Mouse (Mus musculus): ENCODE measurements at regions not wholly inside any gene's neighbourhood (a gene's known extent, or its start where the extent isn't known, plus 50 kb on each side); places are given as distances from the start of the nearest gene placed in this dataset.

DNA sequence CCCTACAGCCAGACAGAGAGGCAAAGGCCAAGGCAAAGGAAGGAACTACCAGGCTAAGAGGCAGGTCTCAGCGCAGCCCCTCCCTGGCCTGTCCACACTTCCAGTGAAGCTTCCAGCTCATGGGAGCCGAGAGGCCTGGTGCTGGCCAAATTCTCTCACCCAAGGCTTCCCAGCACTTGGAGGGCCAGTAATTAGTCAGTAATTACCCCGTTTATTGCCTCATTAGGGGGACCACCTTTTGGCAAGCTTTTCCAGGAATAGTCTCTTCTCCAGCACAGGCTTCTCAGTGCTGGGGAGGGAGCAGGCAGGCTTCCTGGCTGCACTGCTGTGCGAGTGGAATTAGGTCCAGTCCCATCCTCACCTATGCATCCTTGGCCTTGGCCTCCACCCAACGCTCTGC lies 252.8 kb upstream of the Nxpe4 start:
- Histone ChIP-seq H3K4me2 (ENCODE audit: low read depth) (no peak overlapping the region), H3K27me3 (ENCODE audit: insufficient read depth, low read length) (no peaks in the 10 kb centered on the region), H3K4me1 (ENCODE audit: insufficient read depth) (peaks cover 32% of the 10 kb centered on the region), H3K9ac (no peak overlapping the region), H3K27ac (ENCODE audit: low read depth, low read length) (no peak overlapping the region), H3K36me3 (ENCODE audit: insufficient read depth) (no peaks in the 10 kb centered on the region), H3K4me3 (ENCODE audit: low read depth, low read length) (no peak overlapping the region), H3K9me3 (ENCODE audit: low read length) (no peaks in the 10 kb centered on the region)
- DNase-seq: no peak
- ATAC-seq: no peak
- no peak for TF ChIP-seq CTCF (IDR thresholded peaks at IDR 0.05; ENCODE audit: low read depth)
- 43% methylated on average over 5 of the region's 5 CpGs for WGBS

DNA sequence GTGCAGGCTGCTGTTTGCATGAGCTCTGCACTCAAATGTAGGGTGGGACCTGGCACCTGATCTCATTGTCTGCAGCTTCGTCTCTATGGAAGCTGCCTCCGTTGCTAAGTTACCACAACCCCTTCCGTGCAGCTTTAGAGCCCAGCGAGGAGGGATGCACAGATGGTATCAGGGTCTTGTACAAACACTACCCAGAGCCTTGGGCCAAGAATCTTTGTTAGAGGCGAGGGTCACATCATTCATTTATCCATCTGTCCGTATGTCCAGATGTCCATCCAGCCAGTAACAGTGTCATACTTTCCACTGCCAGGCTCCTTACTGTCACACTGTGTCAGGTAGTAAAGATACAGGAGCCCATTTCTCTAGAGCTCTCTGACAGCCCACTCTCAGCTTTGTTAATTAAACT lies 251.3 kb upstream of the Nxpe4 start:
- peaks cover 23% of the 10 kb centered on the region for H3K4me1 ChIP-seq (ENCODE audit: insufficient read depth)
- TF ChIP-seq CTCF (IDR thresholded peaks at IDR 0.05; ENCODE audit: low read depth): no peak
- H3K36me3 ChIP-seq (ENCODE audit: insufficient read depth): no peaks in the 10 kb centered on the region
- no peaks in the 10 kb centered on the region for H3K27me3 ChIP-seq (ENCODE audit: insufficient read depth, low read length)
- ATAC-seq (peak; percentile 98), DNase-seq (peak; percentile 87)
- H3K4me3 ChIP-seq (ENCODE audit: low read depth, low read length): no peak overlapping the region
- H3K9ac ChIP-seq: 0 out of 2 replicates have a peak overlapping the region, but pooled peaks have one; percentile 25
- peak overlapping the region; percentile 10; the same call in 1 of the 2 replicates for H3K4me2 ChIP-seq (ENCODE audit: low read depth)
- peak overlapping the region; percentile 87 for H3K27ac ChIP-seq (ENCODE audit: low read depth, low read length)
- H3K9me3 ChIP-seq (ENCODE audit: low read length): no peaks in the 10 kb centered on the region
- 8% methylated on average over 6 of the region's 6 CpGs for WGBS

- peaks cover 23% of the 10 kb centered on the region for H3K4me1 ChIP-seq (ENCODE audit: insufficient read depth)
Measured at GRCm38 (mm10) chr9:47912823-47913222, 249.0 kb upstream of the Nxpe4 start.

DNA sequence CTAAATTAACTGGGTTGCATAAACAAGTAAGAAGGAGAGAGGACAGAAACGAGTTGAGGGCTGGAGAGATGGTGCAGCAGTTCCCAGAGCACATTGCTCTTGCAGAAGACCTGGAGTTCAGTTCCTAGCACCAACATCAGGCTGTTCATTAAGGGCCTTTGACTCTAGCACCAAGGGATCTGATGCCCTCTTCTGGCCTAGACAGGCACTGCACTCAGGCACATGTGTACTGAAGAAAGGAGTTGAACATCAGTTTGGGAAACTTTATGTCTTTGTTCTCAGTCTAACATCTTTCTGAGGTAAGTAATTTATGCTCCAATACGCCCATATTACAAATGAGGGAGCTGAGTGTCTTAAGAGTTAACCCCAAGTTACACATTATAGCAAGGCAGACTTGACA lies 226.5 kb upstream of the Nxpe4 start:
- no peak overlapping the region for H3K4me3 ChIP-seq (ENCODE audit: low read depth, low read length)
- H3K9ac ChIP-seq: no peak overlapping the region
- H3K27me3 ChIP-seq (ENCODE audit: insufficient read depth, low read length): no peaks in the 10 kb centered on the region
- H3K27ac ChIP-seq (ENCODE audit: low read depth, low read length): no peak overlapping the region
- no peaks in the 10 kb centered on the region for H3K36me3 ChIP-seq (ENCODE audit: insufficient read depth)
- no peak overlapping the region for H3K4me2 ChIP-seq (ENCODE audit: low read depth)
- peak; percentile 56 for TF ChIP-seq CTCF (IDR thresholded peaks at IDR 0.05; ENCODE audit: low read depth)
- peaks cover 4% of the 10 kb centered on the region; the same call in 1 of the 2 replicates for H3K4me1 ChIP-seq (ENCODE audit: insufficient read depth)
- no peaks in the 10 kb centered on the region for H3K9me3 ChIP-seq (ENCODE audit: low read length)
- ATAC-seq (no peak), DNase-seq (no peak)
- 89% methylated on average over 2 of the region's 2 CpGs for WGBS

More at GRCm38 (mm10) chr9:47912823-47913222, 249.0 kb upstream of the Nxpe4 start:
- no peak for TF ChIP-seq CTCF (IDR thresholded peaks at IDR 0.05; ENCODE audit: low read depth)
- no peaks in the 10 kb centered on the region for H3K9me3 ChIP-seq (ENCODE audit: low read length)
- no peak overlapping the region for H3K4me2 ChIP-seq (ENCODE audit: low read depth)
- no peak overlapping the region for H3K4me3 ChIP-seq (ENCODE audit: low read depth, low read length)
- no peak for ATAC-seq
- no peak overlapping the region for H3K9ac ChIP-seq
- H3K27ac ChIP-seq (ENCODE audit: low read depth, low read length): no peak overlapping the region
- 85% methylated on average over 5 of the region's 5 CpGs for whole genome bisulfite sequencing
- H3K27me3 ChIP-seq (ENCODE audit: insufficient read depth, low read length): no peaks in the 10 kb centered on the region
- no peak for DNase-seq
- H3K36me3 ChIP-seq (ENCODE audit: insufficient read depth): no peaks in the 10 kb centered on the region

GRCm38 (mm10) chr9:47935957-47936457 lies 225.8 kb upstream of the Nxpe4 start:
- 43% methylated on average over 7 of the region's 7 CpGs for WGBS
- Histone ChIP-seq H3K36me3 (ENCODE audit: insufficient read depth) (no peaks in the 10 kb centered on the region), H3K4me1 (ENCODE audit: insufficient read depth) (peaks cover 4% of the 10 kb centered on the region; the same call in 1 of the 2 replicates), H3K4me2 (ENCODE audit: low read depth) (no peak overlapping the region), H3K9ac (no peak overlapping the region), H3K27ac (ENCODE audit: low read depth, low read length) (no peak overlapping the region), H3K9me3 (ENCODE audit: low read length) (no peaks in the 10 kb centered on the region), H3K27me3 (ENCODE audit: insufficient read depth, low read length) (no peaks in the 10 kb centered on the region), H3K4me3 (ENCODE audit: low read depth, low read length) (no peak overlapping the region)
- ATAC-seq (no peak), DNase-seq (no peak)
- no peak for TF ChIP-seq CTCF (IDR thresholded peaks at IDR 0.05; ENCODE audit: low read depth)

- no peak overlapping the region for H3K9ac ChIP-seq
- TF ChIP-seq CTCF (IDR thresholded peaks at IDR 0.05; ENCODE audit: low read depth): no peak
- no peaks in the 10 kb centered on the region for H3K36me3 ChIP-seq (ENCODE audit: insufficient read depth)
- no peaks in the 10 kb centered on the region for H3K27me3 ChIP-seq (ENCODE audit: insufficient read depth, low read length)
- H3K9me3 ChIP-seq (ENCODE audit: low read length): no peaks in the 10 kb centered on the region
- H3K4me3 ChIP-seq (ENCODE audit: low read depth, low read length): no peak overlapping the region
- DNase-seq (no peak), ATAC-seq (no peak)
- no peak overlapping the region for H3K4me2 ChIP-seq (ENCODE audit: low read depth)
- H3K27ac ChIP-seq (ENCODE audit: low read depth, low read length): no peak overlapping the region
- WGBS: 83% methylated on average over 14 of the region's 14 CpGs
- peaks cover 16% of the 10 kb centered on the region for H3K4me1 ChIP-seq (ENCODE audit: insufficient read depth)
Measured at GRCm38 (mm10) chr9:47938941-47939710, 222.7 kb upstream of the Nxpe4 start.

Measured in forebrain, postnatal 0 days (tissue).